Mouse (Mus musculus) ES-E14 (cell line): ENCODE data around the gene Ybx2.

Experiments
- CHD2 ChIP-seq: IDR thresholded peaks from 2 replicates; pipeline ENCODE4 v1.6.1; 2014; ENCODE audit warnings: mild to moderate bottlenecking, low read depth, low read length, inconsistent platforms
- HCFC1 ChIP-seq: IDR thresholded peaks from 2 replicates; pipeline ENCODE4 v1.6.1; 2012; ENCODE audit warnings: low read length, inconsistent platforms, borderline replicate concordance; ENCODE audit not compliant: insufficient read depth
- MAFK ChIP-seq: IDR thresholded peaks from 2 replicates; pipeline ENCODE4 v1.6.1; 2014; ENCODE audit warnings: mild to moderate bottlenecking, low read depth, low read length, inconsistent platforms; ENCODE audit not compliant: insufficient read depth
- ZC3H11A ChIP-seq: IDR thresholded peaks from 2 replicates; pipeline ENCODE4 v1.6.1; 2012; ENCODE audit warnings: low read depth, mild to moderate bottlenecking, inconsistent platforms, low read length, borderline replicate concordance
- ZNF384 ChIP-seq: IDR thresholded peaks from 2 replicates; pipeline ENCODE4 v1.6.1; 2012; ENCODE audit warnings: low read depth, low read length, inconsistent platforms

- TF ChIP-seq ZC3H11A (no peak), HCFC1 (peak; percentile 78; the same call in 1 of the 2 replicates), MAFK (no peak), ZNF384 (peak; percentile 100), CHD2 (no peak)
These were observed 14.2 kb upstream of the Ybx2 start, which contains the start of gene Eif5a for GRCm38 (mm10) chr11:69921114-69922011.
